Mouse (Mus musculus) erythroblast, adult 5-6 weeks (primary cell): Measurements from ENCODE around the gene Gm20877. TPM values are rescaled to one million over a fixed set of nuclear protein-coding genes. Genes with fewer than 3 reads are reported as not detected.
"Not testable (repeated sequence)": the region's sequence is repeated elsewhere in the genome, so short reads cannot be mapped to it uniquely, and the experiment has no call there.

Source experiments
- ATAC-seq: replicated peaks from 2 replicates; pipeline ENCODE4 v1.8.0; 2016; ENCODE audit warnings: moderate number of reproducible peaks, mild to moderate bottlenecking, moderate TSS enrichment, inconsistent platforms; ENCODE audit not compliant: poor library complexity, low FRiP score, severe bottlenecking
- total RNA-seq, 2 experiments: library from RNA; stranded (forward) in 1 of 2; stranded (reverse) in 1 of 2; fragments of 150-400 nt in 1 of 2; fragments of 200-764, 138-1000 nt in 1 of 2; gene quantifications; 2 replicates each; pipeline versions ENCODE4 v1.2.3 to v1.2.4; 2015 to 2017; ENCODE audit warnings: low replicate concordance in 2 of 2

Gm20877 gene
- total RNA-seq (2015; ENCODE audit: low replicate concordance) (not detected in 2 replicates), total RNA-seq (2017; ENCODE audit: low replicate concordance) (not detected in 2 replicates)

DNA sequence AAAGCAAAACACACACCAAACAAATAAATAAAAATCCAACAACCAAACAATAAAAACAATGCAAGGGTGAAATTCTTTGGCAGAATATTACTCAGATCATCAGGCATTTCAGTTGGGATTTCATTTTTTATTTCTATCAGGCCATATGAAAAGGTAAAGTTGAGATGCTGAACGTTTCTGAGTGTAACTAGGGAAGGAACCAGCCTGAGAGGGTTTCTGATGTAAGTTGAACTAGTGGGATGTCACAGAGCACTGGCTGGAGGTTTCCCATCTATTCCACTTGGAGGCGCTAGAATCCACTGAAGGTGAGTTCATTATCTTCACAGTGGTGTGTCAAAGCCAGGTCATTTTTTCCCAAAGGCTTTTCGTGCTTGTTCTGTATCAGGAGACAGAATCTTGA is at the start of gene Gm20877:
Gm20877 (plus strand) TSS at position 301 of the 400 bp plus-strand sequence.
- ATAC-seq, result not testable (repeated sequence)
